Mouse (Mus musculus) colon, adult 2 months (tissue): ENCODE data around the gene Vipr2. TPM values are rescaled to one million over a fixed set of nuclear protein-coding genes. Genes with fewer than 3 reads are reported as not detected.

Experiments
- polyA plus RNA-seq: library from polyadenylated mRNA; depleted of rRNA; stranded (reverse); fragments of >200 nt; gene quantifications from 2 replicates; pipeline ENCODE4 v1.2.3, GENCODE M21; 2012; rRNA removed

Vipr2 gene
- polyA plus RNA-seq: 5.3 and 8.2 TPM in 2 replicates

GRCm38 (mm10) chr12:116077074-116077854 lies at the start of gene Vipr2:
Gene Vipr2 (plus strand): TSS chr12:116077726.

GRCm38 (mm10) chr12:116047440-116048377 lies 29.8 kb upstream of the Vipr2 start, which contains the start of gene Zfp386:
Gene Zfp386 (plus strand): TSS chr12:116047724.

Other genes starting within 250 kb of the Vipr2 start
- gene Zfp386, start 30.0 kb upstream of the Vipr2 start, polyA plus RNA-seq: 3.5 and 6.2 TPM in 2 replicates
- gene Wdr60, start 185.3 kb downstream of the Vipr2 start, polyA plus RNA-seq: 4.0 TPM in 2 replicates
- not detected in 2 replicates for gene Gm11027, start 197.7 kb downstream of the Vipr2 start, polyA plus RNA-seq
- 19.3 and 22.0 TPM in 2 replicates for gene Esyt2, start 203.5 kb downstream of the Vipr2 start, polyA plus RNA-seq